In genomic region chr9:122153436-122153835, GRCm38 (mm10) we compare ENCODE assay signal across 25 mouse cellular contexts.
"Had no signal": no experiment of that assay in that cellular context is flagged by ENCODE, and none has a peak within 500 bp of the region (broad histone marks: within the 10 kb centered on the region; RNA-seq: fewer than 3 reads in every experiment).

No protein-coding gene starts in this region.

- H3K9me3 ChIP-seq: heart, embryonic 10.5 days; heart, embryonic 13.5 days; heart, embryonic 15.5 days; hindbrain, embryonic 13.5 days; hindbrain, embryonic 15.5 days; kidney, embryonic 15.5 days; limb, embryonic 13.5 days; limb, embryonic 15.5 days had no signal

- H3K9ac ChIP-seq: heart, embryonic 13.5 days; heart, embryonic 15.5 days; hindbrain, embryonic 13.5 days; hindbrain, embryonic 15.5 days; kidney, embryonic 15.5 days; limb, embryonic 13.5 days; limb, embryonic 15.5 days; liver, embryonic 12.5 days; liver, embryonic 14.5 days had no signal

- H3K4me1 ChIP-seq: hindbrain, embryonic 15.5 days had no signal

- H3K27ac ChIP-seq: heart, embryonic 10.5 days; heart, embryonic 13.5 days; heart, embryonic 15.5 days; hindbrain, embryonic 13.5 days; hindbrain, embryonic 15.5 days; hindbrain, postnatal 0 days; kidney, embryonic 15.5 days; kidney, postnatal 0 days; limb, embryonic 13.5 days; limb, embryonic 15.5 days; liver, embryonic 12.5 days; liver, embryonic 14.5 days had no signal

- H3K27me3 ChIP-seq: heart, embryonic 13.5 days; heart, embryonic 15.5 days; hindbrain, embryonic 13.5 days; hindbrain, embryonic 15.5 days; kidney, embryonic 15.5 days; limb, embryonic 13.5 days; limb, embryonic 15.5 days; liver, embryonic 12.5 days had no signal

- ATAC-seq: hindbrain, postnatal 0 days; liver, embryonic 12.5 days had no signal

- H3K4me2 ChIP-seq: heart, embryonic 13.5 days; heart, embryonic 15.5 days; hindbrain, embryonic 13.5 days; hindbrain, embryonic 15.5 days; kidney, embryonic 15.5 days; limb, embryonic 13.5 days; limb, embryonic 15.5 days; liver, embryonic 12.5 days had no signal

- DNase-seq: gastrocnemius, postnatal 10 days; gastrocnemius, postnatal 25 days; heart, adult 18-20 months; heart, postnatal 14 days; heart, postnatal 36 days; kidney, adult 11 months; kidney, adult 2 months; kidney, adult 9 months; kidney, postnatal 14 days; kidney, postnatal 36 days; layer of hippocampus, adult 9-11 months; layer of hippocampus, postnatal 36 days; left cerebral cortex, postnatal 4 days had no signal

- H3K4me3 ChIP-seq: heart, embryonic 10.5 days; heart, embryonic 13.5 days; heart, embryonic 15.5 days; hindbrain, embryonic 13.5 days; hindbrain, embryonic 15.5 days; kidney, embryonic 15.5 days; limb, embryonic 13.5 days; limb, embryonic 15.5 days; liver, embryonic 12.5 days had no signal
